21 mouse cellular contexts compared by ENCODE assay signal in the genomic region with DNA sequence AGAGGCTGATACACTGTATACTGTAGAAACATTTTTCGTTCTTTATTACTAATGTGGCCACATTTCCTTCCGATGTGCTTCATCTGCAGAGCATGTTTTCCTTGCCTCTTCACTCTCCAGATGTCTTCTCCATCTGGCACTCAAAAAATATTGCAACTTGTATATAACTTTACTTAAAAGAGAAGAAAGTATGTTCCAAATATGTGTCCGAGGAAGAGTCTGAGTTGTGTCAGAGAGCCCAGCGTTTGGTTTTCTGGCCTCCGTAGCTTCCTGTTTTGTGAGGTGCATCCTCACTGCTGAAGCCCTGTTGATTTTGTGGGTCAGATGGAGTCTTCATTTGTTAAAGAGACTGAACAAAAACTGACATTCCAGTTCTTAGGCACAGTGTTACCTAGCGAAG.
A peak's percentile ranks its signal among the peaks of the same experiment; 100 is the strongest.
DNase-seq lines count a peak whose midpoint lies in the region; ATAC-seq and TF ChIP-seq lines count a peak whose summit lies in the region.
"Had no signal": no experiment of that assay in that cellular context is flagged by ENCODE, and none has a peak within 500 bp of the region (broad histone marks: within the 10 kb centered on the region; RNA-seq: fewer than 3 reads in every experiment).

No protein-coding gene starts in this region.

- H3K9me3 ChIP-seq in lung, embryonic 14.5 days (ENCODE audit: low read depth, low read length), result no peaks in the 10 kb centered on the region
- H3K9me3 ChIP-seq in midbrain, embryonic 11.5 days (ENCODE audit: control insufficient read depth, low read length), result no peaks in the 10 kb centered on the region
- H3K9me3 ChIP-seq in midbrain, postnatal 0 days (ENCODE audit: low read length), result no peaks in the 10 kb centered on the region
- H3K9me3 ChIP-seq: embryonic facial prominence, embryonic 15.5 days; forebrain, embryonic 10.5 days; hindbrain, embryonic 12.5 days had no signal

- no peaks in the 10 kb centered on the region for H3K27me3 ChIP-seq in lung, embryonic 14.5 days (ENCODE audit: insufficient read depth, low read length)
- H3K27me3 ChIP-seq in midbrain, embryonic 11.5 days (ENCODE audit: control insufficient read depth, insufficient read depth, low read length), result no peaks in the 10 kb centered on the region
- no peaks in the 10 kb centered on the region for H3K27me3 ChIP-seq in midbrain, postnatal 0 days (ENCODE audit: insufficient read depth, low read length)
- H3K27me3 ChIP-seq: embryonic facial prominence, embryonic 15.5 days; hindbrain, embryonic 12.5 days had no signal

- H3K4me3 ChIP-seq in lung, embryonic 14.5 days (ENCODE audit: low read depth, low read length), result no peak overlapping the region
- no peak overlapping the region for H3K4me3 ChIP-seq in midbrain, embryonic 11.5 days (ENCODE audit: low read depth, low read length)
- H3K4me3 ChIP-seq in midbrain, postnatal 0 days (ENCODE audit: low read depth, low read length), result no peak overlapping the region
- H3K4me3 ChIP-seq: embryonic facial prominence, embryonic 15.5 days; erythroblast, embryonic 14.5 days; forebrain, embryonic 10.5 days; hindbrain, embryonic 12.5 days had no signal

- 50% methylated on average over 6 of the region's 6 CpGs for WGBS in lung, embryonic 14.5 days
- 87% methylated on average over 6 of the region's 6 CpGs for WGBS in midbrain, embryonic 11.5 days
- 90% methylated on average over 6 of the region's 6 CpGs for WGBS in midbrain, postnatal 0 days

- no peak for DNase-seq in frontal cortex, postnatal 36 days (ENCODE audit: low spot score in 2 of 2)
- DNase-seq in lung, embryonic 14.5 days, result peak; percentile 63
- no peak for DNase-seq in lung, postnatal 25 days (ENCODE audit: low spot score)
- DNase-seq in midbrain, embryonic 11.5 days (ENCODE audit: low spot score, missing footprints), result peak; percentile 83
- DNase-seq in midbrain, postnatal 0 days (ENCODE audit: low spot score), result no peak
- no peak for DNase-seq in testis, postnatal 10 days (ENCODE audit: low spot score)
- DNase-seq: adrenal gland, postnatal 10 days; cerebellum, adult 11-12 months; cerebellum, adult 9-10 months; cerebellum, postnatal 25 days; gastrocnemius, postnatal 10 days; heart, postnatal 10 days; heart, postnatal 4 days had no signal

- peak; percentile 56; the same call in 1 of the 2 replicates for ATAC-seq in frontal cortex, adult (ENCODE audit: low TSS enrichment)
- no peak for ATAC-seq in lung, embryonic 14.5 days (ENCODE audit: insufficient read depth)
- no peak for ATAC-seq in midbrain, embryonic 11.5 days (ENCODE audit: low FRiP score)
- no peak for ATAC-seq in midbrain, postnatal 0 days (ENCODE audit: low FRiP score)
- ATAC-seq: forebrain, embryonic 14.5 days; hindbrain, embryonic 16.5 days had no signal

- peaks cover 24% of the 10 kb centered on the region for H3K4me1 ChIP-seq in lung, embryonic 14.5 days (ENCODE audit: insufficient read depth)
- peaks cover 11% of the 10 kb centered on the region for H3K4me1 ChIP-seq in midbrain, embryonic 11.5 days (ENCODE audit: control insufficient read depth, insufficient read depth, low read length)
- H3K4me1 ChIP-seq in midbrain, postnatal 0 days (ENCODE audit: insufficient read depth, low read length), result no peaks in the 10 kb centered on the region

- TF ChIP-seq CTCF in lung, embryonic 14.5 days (IDR thresholded peaks at IDR 0.05; ENCODE audit: low read depth), result no peak
- TF ChIP-seq CTCF in midbrain, postnatal 0 days (IDR thresholded peaks at IDR 0.05), result no peak

- peak overlapping the region; percentile 15 for H3K27ac ChIP-seq in lung, embryonic 14.5 days (ENCODE audit: low read depth)
- no peak overlapping the region for H3K27ac ChIP-seq in midbrain, embryonic 11.5 days (ENCODE audit: low read depth, low read length)
- H3K27ac ChIP-seq in midbrain, postnatal 0 days (ENCODE audit: low read depth, low read length), result no peak overlapping the region
- H3K27ac ChIP-seq: forebrain, embryonic 10.5 days; hindbrain, embryonic 12.5 days had no signal

- H3K4me2 ChIP-seq in lung, embryonic 14.5 days, result no peak overlapping the region
- no peak overlapping the region for H3K4me2 ChIP-seq in midbrain, embryonic 11.5 days
- H3K4me2 ChIP-seq in midbrain, postnatal 0 days (ENCODE audit: low read depth, low read length, poor library complexity, severe bottlenecking), result no peak overlapping the region
- H3K4me2 ChIP-seq: embryonic facial prominence, embryonic 15.5 days; heart, embryonic 11.5 days; hindbrain, embryonic 12.5 days had no signal

- H3K36me3 ChIP-seq in lung, embryonic 14.5 days (ENCODE audit: insufficient read depth), result no peaks in the 10 kb centered on the region
- H3K36me3 ChIP-seq in midbrain, embryonic 11.5 days (ENCODE audit: control insufficient read depth, insufficient read depth, low read length), result no peaks in the 10 kb centered on the region; the same call in 1 of the 2 replicates
- H3K36me3 ChIP-seq in midbrain, postnatal 0 days (ENCODE audit: insufficient read depth, low read length), result no peaks in the 10 kb centered on the region
- H3K36me3 ChIP-seq: embryonic facial prominence, embryonic 15.5 days; hindbrain, embryonic 12.5 days had no signal

- no peak overlapping the region for H3K9ac ChIP-seq in lung, embryonic 14.5 days
- H3K9ac ChIP-seq in midbrain, embryonic 11.5 days (ENCODE audit: low read length), result no peak overlapping the region
- H3K9ac ChIP-seq in midbrain, postnatal 0 days (replicated peaks; ENCODE audit: low read length, poor library complexity, severe bottlenecking), result no peak overlapping the region
- H3K9ac ChIP-seq: embryonic facial prominence, embryonic 15.5 days; hindbrain, embryonic 12.5 days had no signal

Comparison
In these comparisons a context has a peak if more than half of its experiments do, and no peak if none do; other contexts are left out.
1. DNase-seq: peak in lung, embryonic 14.5 days (single experiment) and midbrain, embryonic 11.5 days (single experiment); none in frontal cortex, postnatal 36 days (0 of 2), lung, postnatal 25 days (single experiment), midbrain, postnatal 0 days (single experiment) and testis, postnatal 10 days (single experiment).